Mouse (Mus musculus): ENCODE data around the gene Dzip3. TPM values are rescaled to one million over a fixed set of nuclear protein-coding genes. Genes with fewer than 3 reads are reported as not detected.
A peak's percentile ranks its signal among the peaks of the same experiment; 100 is the strongest.

Dzip3 gene
- polyA plus RNA-seq (2012; ENCODE audit: insufficient read depth, insufficient read length, low replicate concordance, missing spikeins) = not detected in 2 replicates

DNA sequence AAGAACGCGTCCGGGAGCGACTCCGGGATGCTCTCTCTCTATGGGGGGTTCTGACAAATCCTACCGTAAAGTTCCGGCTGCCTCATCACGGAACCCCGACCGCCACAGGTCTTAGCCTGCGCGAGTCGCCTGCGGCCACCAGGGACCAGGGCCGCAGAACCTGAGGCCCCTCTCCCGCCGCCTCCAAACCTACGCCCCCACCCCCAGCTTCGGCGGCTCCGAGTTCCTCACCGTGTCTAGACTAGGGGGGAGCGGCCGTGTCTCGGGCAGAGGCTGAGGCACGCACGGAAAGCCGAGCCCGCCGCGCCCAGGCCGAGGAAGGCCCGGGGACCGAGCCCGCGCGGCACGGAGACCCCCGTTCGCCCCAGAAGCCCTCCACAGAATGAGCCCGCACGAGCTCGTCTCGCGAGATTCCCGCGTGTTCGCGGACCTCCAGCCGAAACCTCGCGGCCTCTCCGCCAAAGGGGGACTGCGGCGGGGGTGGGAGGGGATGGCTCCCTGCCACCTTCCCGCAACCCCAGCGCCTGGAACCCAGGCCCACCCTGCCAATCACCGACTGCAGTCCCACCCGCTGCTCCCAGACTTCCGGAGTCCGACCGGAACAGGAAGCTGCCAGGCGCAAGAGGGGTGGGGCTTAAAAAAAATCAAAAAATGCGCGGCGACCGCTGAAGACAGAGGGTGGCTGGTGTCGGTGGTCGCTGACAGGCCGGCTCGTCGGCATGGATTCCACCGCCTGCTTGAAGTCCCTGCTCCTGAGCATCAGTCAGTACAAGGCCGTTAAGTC is at the start of gene Dzip3, which contains the start of gene Cip2a:
Dzip3 (minus strand) TSS at position 607 of the 784 bp plus-strand sequence.
Cip2a (plus strand) TSS at position 627 of the 784 bp plus-strand sequence.
- WGBS = under 1% methylated on average over 74 of the region's 74 CpGs
- H3K27ac ChIP-seq (ENCODE audit: insufficient read depth, low read depth, low read length) = peak within 1 kb of the TSS; percentile 71
- TF ChIP-seq CTCF (IDR thresholded peaks at IDR 0.05; ENCODE audit: insufficient read depth, low read depth, low read length) (no peak), POLR2A (IDR thresholded peaks at IDR 0.05; ENCODE audit: insufficient read depth, low read depth, low read length) (peak; percentile 59; the same call in 1 of the 2 replicates)
- peak within 1 kb of the TSS; percentile 67 for H3K4me3 ChIP-seq (ENCODE audit: insufficient read depth, low read depth, low read length)
- H3K4me1 ChIP-seq (ENCODE audit: control insufficient read depth, insufficient read depth, low read length) = no peaks in the 10 kb centered on the region

DNA sequence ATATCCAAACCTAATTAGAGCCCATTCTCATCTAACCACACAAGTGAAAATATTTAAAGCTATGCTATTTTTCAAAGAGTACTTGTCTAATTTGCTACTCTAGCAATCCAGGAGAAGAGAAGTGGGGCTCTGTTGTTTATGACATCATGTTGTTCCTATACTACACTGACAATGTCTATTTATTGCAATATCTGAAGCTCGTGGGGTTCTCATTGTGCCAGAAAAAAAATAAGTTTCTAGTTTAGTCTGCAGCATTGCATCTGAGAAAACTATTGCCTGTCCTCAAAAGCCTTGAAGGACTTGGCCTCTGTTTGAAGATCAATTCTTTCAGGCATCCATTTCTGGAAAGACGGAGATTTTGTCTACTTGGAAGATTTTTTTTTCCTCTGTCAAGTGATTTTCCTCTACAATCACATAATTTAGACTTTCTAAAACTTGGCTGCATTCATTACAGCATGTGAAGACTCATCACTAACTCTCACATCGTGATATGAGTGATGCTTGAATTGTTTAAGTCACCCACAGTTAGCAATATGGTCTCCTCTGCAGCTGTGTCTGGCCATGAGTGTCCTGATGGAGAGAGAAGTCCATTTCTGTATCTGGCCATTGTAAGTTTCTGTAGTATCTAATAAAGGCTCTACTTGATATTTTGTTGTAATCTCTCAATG is 46.7 kb upstream of the Dzip3 start:
- 89% methylated on average over 3 of the region's 3 CpGs for WGBS
- H3K4me3 ChIP-seq (ENCODE audit: insufficient read depth, low read depth, low read length) = no peak overlapping the region
- no peaks in the 10 kb centered on the region for H3K4me1 ChIP-seq (ENCODE audit: control insufficient read depth, insufficient read depth, low read length)
- no peak overlapping the region for H3K27ac ChIP-seq (ENCODE audit: insufficient read depth, low read depth, low read length)
- TF ChIP-seq POLR2A (IDR thresholded peaks at IDR 0.05; ENCODE audit: insufficient read depth, low read depth, low read length) (no peak), CTCF (IDR thresholded peaks at IDR 0.05; ENCODE audit: insufficient read depth, low read depth, low read length) (no peak)

DNA sequence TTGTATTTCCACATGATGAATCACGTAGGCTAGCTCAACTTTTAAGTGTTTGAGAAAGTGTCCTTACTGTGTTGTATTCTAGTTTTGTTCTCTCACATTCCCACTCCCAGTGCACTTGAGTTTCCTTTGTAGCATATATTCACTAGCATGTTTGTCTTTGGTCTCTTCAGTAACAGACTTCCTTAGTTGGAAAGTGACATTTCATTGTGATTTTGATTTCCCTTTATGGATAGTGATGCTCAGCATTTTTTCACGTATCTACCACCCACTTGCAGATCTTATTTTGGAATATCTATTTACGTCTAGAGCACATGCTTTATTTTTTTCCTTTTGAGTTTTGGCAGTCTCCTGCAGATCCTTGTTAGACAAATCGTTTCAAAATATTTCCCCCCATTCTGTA is 43.8 kb upstream of the Dzip3 start:
- WGBS = 62% methylated on average over 4 of the region's 4 CpGs
- TF ChIP-seq POLR2A (IDR thresholded peaks at IDR 0.05; ENCODE audit: insufficient read depth, low read depth, low read length) = no peak
- no peak for TF ChIP-seq CTCF (IDR thresholded peaks at IDR 0.05; ENCODE audit: insufficient read depth, low read depth, low read length)
- Histone ChIP-seq H3K27ac (ENCODE audit: insufficient read depth, low read depth, low read length) (no peak overlapping the region), H3K4me1 (ENCODE audit: control insufficient read depth, insufficient read depth, low read length) (no peaks in the 10 kb centered on the region), H3K4me3 (ENCODE audit: insufficient read depth, low read depth, low read length) (no peak overlapping the region)

DNA sequence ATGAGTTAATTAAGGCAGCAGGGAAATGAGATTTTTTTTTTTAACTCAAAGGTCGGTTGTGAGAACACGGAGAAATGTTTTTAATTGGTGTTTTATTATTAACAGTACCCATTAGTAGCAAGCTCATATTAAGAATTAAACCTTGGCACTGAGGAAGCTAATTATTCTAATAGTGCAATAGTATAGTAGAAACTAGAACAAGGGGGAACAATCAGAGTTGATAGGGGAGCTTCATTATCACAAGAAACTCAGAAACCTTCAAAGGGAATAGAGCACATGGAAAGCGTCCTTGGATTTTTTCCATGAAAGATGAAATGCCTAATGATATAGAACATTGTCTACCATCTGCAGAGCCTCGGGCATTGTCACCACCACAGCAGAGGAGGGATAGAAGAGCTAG is 41.9 kb upstream of the Dzip3 start:
- TF ChIP-seq CTCF (IDR thresholded peaks at IDR 0.05; ENCODE audit: insufficient read depth, low read depth, low read length) = no peak
- TF ChIP-seq POLR2A (IDR thresholded peaks at IDR 0.05; ENCODE audit: insufficient read depth, low read depth, low read length) = no peak
- Histone ChIP-seq H3K27ac (ENCODE audit: insufficient read depth, low read depth, low read length) (no peak overlapping the region), H3K4me3 (ENCODE audit: insufficient read depth, low read depth, low read length) (no peak overlapping the region), H3K4me1 (ENCODE audit: control insufficient read depth, insufficient read depth, low read length) (no peaks in the 10 kb centered on the region)
- WGBS = 34% methylated on average over 4 of the region's 4 CpGs

DNA sequence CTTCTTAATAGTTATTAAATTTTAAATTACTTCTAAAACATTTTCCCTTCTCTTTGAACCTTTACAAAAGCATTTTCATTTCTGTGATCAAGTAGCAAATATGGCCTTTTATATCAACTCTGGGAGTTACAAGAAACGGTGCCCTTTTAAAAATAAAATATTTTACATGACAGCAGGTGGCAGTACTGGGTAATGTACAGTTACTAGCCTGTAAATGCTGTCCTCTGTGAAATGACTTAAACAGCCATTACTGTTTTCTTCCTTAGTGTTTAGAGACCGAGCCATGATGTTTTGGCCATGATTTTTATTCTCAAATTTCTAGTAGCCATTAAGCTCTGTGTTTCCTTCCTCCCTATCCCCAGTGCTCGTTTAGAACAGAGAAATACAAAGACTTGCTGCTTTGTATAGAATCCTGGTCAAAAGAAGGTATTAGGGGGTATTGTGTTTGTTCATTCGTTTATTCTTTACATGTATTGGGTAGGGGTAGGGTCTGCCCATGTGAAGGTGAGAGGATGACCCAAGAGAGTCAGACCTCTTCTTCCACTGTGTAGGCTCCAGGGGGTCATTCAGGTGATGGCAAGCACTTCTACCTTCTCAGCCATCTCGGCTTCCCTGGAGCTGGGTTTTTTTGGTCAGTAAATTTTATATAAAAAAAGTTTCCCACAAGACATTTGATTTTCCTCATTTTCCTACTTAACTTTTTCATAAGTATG is 22.8 kb upstream of the Dzip3 start:
- H3K27ac ChIP-seq (ENCODE audit: insufficient read depth, low read depth, low read length) = no peak overlapping the region
- TF ChIP-seq CTCF (IDR thresholded peaks at IDR 0.05; ENCODE audit: insufficient read depth, low read depth, low read length) = no peak
- no peak for TF ChIP-seq POLR2A (IDR thresholded peaks at IDR 0.05; ENCODE audit: insufficient read depth, low read depth, low read length)
- H3K4me3 ChIP-seq (ENCODE audit: insufficient read depth, low read depth, low read length) = no peak overlapping the region
- WGBS = 26% methylated on average over 5 of the region's 5 CpGs
- H3K4me1 ChIP-seq (ENCODE audit: control insufficient read depth, insufficient read depth, low read length) = no peaks in the 10 kb centered on the region

DNA sequence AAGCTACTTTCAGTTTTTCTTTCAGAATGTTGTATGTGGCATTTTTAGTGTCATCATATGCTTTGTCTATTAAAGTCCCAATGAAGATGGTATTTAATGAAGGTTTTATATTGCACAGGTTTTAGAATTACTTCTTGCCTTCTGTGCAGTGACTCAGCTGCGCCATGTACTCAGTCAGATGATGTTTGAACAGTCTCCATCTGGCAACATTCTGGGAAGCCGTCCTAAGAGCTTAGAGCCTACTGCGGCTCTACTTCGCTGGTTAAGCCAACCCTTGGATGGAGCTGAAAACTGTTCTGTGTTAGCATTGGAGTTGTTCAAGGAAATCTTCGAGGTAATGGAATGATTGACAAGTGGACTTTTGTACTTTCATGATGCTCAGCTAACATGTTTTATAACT is 10.2 kb upstream of the Dzip3 start:
- Histone ChIP-seq H3K27ac (ENCODE audit: insufficient read depth, low read depth, low read length) (no peak overlapping the region), H3K4me1 (ENCODE audit: control insufficient read depth, insufficient read depth, low read length) (no peaks in the 10 kb centered on the region), H3K4me3 (ENCODE audit: insufficient read depth, low read depth, low read length) (no peak overlapping the region)
- no peak for TF ChIP-seq POLR2A (IDR thresholded peaks at IDR 0.05; ENCODE audit: insufficient read depth, low read depth, low read length)
- TF ChIP-seq CTCF (IDR thresholded peaks at IDR 0.05; ENCODE audit: insufficient read depth, low read depth, low read length) = no peak
- 91% methylated on average over 5 of the region's 5 CpGs for WGBS

DNA sequence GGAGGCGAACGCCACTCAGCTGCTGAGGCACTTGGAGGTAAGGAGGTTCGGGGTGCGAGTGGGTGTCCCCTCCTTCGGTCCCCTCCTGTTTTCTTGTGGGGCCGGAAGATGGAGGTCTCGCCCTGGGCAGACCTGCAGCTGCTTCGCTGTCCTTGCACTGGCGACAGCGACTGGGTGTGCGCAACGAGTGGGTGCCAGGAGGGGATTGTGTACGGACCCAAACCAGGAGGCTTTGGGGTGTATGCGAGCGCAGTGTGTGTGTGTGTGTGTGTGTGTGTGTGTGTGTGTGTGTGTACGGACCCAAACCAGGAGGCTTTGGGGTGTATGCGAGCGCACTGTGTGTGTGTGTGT is 353 bp upstream of the Dzip3 start:
- Histone ChIP-seq H3K4me3 (ENCODE audit: insufficient read depth, low read depth, low read length) (peak overlapping the region; percentile 67), H3K27ac (ENCODE audit: insufficient read depth, low read depth, low read length) (no peak overlapping the region), H3K4me1 (ENCODE audit: control insufficient read depth, insufficient read depth, low read length) (no peaks in the 10 kb centered on the region)
- under 1% methylated on average over 18 of the region's 18 CpGs for WGBS
- no peak for TF ChIP-seq POLR2A (IDR thresholded peaks at IDR 0.05; ENCODE audit: insufficient read depth, low read depth, low read length)
- no peak for TF ChIP-seq CTCF (IDR thresholded peaks at IDR 0.05; ENCODE audit: insufficient read depth, low read depth, low read length)

DNA sequence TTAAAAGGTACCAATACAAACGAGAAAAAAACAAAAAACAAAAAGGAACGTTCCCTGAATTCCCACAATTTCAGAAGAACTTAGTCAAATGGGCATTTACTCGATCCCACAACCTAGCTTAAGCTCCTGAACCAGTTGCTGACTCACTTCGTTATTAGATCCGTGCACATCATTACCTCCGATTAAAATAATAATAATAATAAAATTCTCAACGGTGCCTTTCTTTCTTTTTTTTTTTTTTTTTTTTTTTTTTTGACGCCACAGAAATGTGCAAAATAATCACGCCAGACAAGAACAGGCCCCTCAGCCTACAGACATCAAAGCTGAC is 770 bp downstream of the Dzip3 start:
- no peaks in the 10 kb centered on the region for H3K4me1 ChIP-seq (ENCODE audit: control insufficient read depth, insufficient read depth, low read length)
- TF ChIP-seq POLR2A (IDR thresholded peaks at IDR 0.05; ENCODE audit: insufficient read depth, low read depth, low read length) (no peak), CTCF (IDR thresholded peaks at IDR 0.05; ENCODE audit: insufficient read depth, low read depth, low read length) (no peak)
- WGBS = under 1% methylated on average over 9 of the region's 9 CpGs
- peak overlapping the region; percentile 67 for H3K4me3 ChIP-seq (ENCODE audit: insufficient read depth, low read depth, low read length)
- peak overlapping the region; percentile 71 for H3K27ac ChIP-seq (ENCODE audit: insufficient read depth, low read depth, low read length)
